Mouse (Mus musculus): ENCODE data around the gene Slc17a6. TPM values are rescaled to one million over a fixed set of nuclear protein-coding genes. Genes with fewer than 3 reads are reported as not detected.
"Not testable (repeated sequence)": the region's sequence is repeated elsewhere in the genome, so short reads cannot be mapped to it uniquely, and the experiment has no call there.

Gene Slc17a6
- total RNA-seq, 2 experiments from 2014 or later = 1.4 to 1.8 TPM

DNA sequence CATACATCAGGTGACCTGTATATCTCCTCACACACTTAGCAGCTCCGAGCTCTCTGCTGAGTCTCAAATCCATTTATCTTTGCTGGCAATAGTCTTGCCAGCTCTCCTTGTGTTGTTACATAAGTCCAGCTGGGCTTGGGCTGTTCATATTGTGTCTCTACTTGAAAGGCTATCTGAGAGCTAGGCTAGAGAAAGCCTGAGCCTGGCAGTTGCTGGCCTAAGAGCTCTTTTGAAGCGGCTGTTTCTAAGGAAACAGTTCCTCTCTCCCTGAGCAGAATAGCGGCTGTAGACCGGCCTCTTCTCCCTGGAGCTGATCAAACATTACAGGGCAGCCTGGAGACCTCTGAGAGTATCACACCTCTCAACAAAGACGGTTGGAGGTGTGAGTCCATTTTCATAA is 40.6 kb downstream of the Slc17a6 start:
- no peak for DNase-seq (ENCODE audit: low spot score in 2 of 2)

- no peak for DNase-seq (ENCODE audit: low spot score in 2 of 2)
Measured at GRCm38 (mm10) chr7:51693539-51694217, 71.9 kb downstream of the Slc17a6 start.

DNA sequence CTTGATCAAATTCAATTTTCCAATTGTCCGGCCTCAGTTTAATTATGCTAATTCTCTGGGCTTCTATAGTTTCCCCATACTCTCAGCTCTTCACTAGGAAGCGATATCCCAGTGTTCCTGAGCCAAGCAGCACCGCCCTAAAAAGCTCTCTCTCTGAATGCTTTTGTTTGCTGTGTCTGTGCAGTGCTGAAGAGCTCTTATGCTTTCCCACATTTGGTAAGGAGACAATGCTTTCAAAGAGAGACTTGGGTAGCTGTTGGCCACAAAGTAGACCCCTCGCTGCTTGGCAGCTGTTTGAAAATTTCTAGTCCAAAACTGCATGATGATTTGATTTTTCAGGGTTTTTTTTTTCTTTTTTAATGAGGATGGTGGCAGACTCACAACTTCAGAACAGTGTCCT is 72.6 kb downstream of the Slc17a6 start:
- DNase-seq (ENCODE audit: low spot score in 2 of 2) = no peak

DNA sequence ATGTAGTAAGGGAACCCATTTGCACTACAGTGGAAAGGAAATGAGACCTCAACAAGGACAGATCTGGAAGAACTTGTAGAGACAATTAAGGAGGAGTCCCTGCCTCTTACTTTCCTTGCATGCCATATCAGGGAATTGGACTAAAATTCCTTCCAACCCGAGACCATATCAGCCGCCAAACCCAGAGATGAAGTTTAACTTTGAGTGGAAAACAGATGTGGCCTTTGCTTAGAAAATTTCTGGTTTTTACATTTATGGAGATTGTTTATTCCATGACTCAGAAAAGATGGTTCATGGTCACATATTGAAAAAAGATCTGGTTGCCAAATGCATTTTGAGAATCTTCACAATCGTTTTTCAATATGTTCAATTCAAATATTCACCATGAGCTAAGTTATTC is 87.7 kb downstream of the Slc17a6 start:
- no peak for DNase-seq (ENCODE audit: low spot score in 2 of 2)

DNA sequence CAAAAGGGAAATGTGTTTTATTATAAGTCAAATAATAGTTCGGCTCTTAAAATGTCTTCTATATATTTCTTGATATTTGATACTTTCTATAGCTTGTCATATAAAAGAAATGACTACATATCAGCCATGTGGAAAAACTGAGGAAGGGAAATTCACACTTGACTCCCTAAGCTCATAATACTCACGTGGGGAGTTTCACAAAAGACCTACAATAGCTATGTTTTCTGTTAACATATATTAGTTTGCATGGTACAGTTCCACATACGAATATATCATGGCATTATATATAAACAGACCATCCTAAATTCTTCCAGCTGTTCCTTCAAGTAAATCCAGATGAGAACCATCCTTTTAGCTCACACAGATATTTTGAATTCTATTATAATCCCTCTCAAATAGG is 88.5 kb downstream of the Slc17a6 start:
- DNase-seq (ENCODE audit: low spot score in 2 of 2) = not testable (repeated sequence)

GRCm38 (mm10) chr7:51715771-51716170 is 94.0 kb downstream of the Slc17a6 start:
- DNase-seq (ENCODE audit: low spot score in 2 of 2) = no peak

Other genes with a start within 250 kb of the Slc17a6 start
- under 1 TPM; 0.07 to 0.16 TPM for gene Ano5, start 111.0 kb upstream of the Slc17a6 start, total RNA-seq (2021)
- 10 to 100 TPM; 32.3 to 49.9 TPM for gene Gas2, start 240.0 kb downstream of the Slc17a6 start, total RNA-seq (2021)
- 1 to 10 TPM; 8.1 to 9.5 TPM for gene Fancf, start 240.3 kb downstream of the Slc17a6 start, total RNA-seq (2021)

All from adrenal gland, adult 18-20 months (tissue).